In the genomic region with DNA sequence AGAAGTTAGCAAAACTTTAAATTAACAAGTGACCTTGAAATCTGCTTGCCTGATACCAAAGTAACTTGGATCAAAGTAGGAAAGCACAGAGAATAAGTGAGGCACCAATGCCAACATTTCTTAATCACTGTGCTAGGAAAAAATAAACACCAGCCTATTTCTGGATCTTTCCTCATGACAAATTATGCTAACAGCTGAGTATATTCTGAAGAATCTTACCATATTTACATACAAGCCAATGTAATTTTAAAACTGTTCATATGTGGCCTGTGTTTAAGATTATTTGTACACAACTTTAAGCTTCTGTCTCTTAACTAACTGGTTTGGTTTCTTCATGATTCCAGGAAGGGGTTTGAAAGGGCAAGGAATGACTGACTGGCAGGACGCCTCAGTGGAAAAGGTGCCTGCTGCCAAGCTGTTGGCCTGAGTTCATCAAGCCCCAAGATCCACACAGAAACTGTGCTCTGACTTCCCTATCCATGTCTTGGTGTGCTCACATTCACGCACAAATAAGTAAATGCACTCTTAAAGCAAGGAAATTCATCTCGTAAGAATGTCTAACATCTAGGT, we compare ENCODE assay signal across 8 mouse cellular contexts. TPM values are rescaled to one million over a fixed set of nuclear protein-coding genes. Genes with fewer than 3 reads are reported as not detected.
A peak's percentile ranks its signal among the peaks of the same experiment; 100 is the strongest.
DNase-seq lines count a peak whose midpoint lies in the region; ATAC-seq lines count a peak whose summit lies in the region.

No protein-coding gene starts in this region.

- peaks cover 26% of the 10 kb centered on the region for H3K4me1 ChIP-seq in forebrain, embryonic 10.5 days
- peaks cover 18% of the 10 kb centered on the region for H3K4me1 ChIP-seq in limb, embryonic 10.5 days
- H3K4me1 ChIP-seq in midbrain, embryonic 14.5 days (ENCODE audit: control insufficient read depth, insufficient read depth, low read length) = peaks cover 26% of the 10 kb centered on the region

- ATAC-seq in midbrain, embryonic 14.5 days (ENCODE audit: low FRiP score, low TSS enrichment) = no peak
- no peak for ATAC-seq in erythroid progenitor cell, adult 5-6 weeks (replicated peaks; ENCODE audit: low FRiP score, poor library complexity, severe bottlenecking)

- peak overlapping the region; percentile 67 for H3K4me2 ChIP-seq in midbrain, embryonic 14.5 days (ENCODE audit: low read length)

- 70% methylated on average over 3 of the region's 3 CpGs for WGBS in forebrain, embryonic 10.5 days
- WGBS in limb, embryonic 10.5 days = 75% methylated on average over 3 of the region's 3 CpGs
- 56% methylated on average over 3 of the region's 3 CpGs for WGBS in midbrain, embryonic 14.5 days

- H3K9ac ChIP-seq in midbrain, embryonic 14.5 days (replicated peaks; ENCODE audit: low read length) = no peak overlapping the region; the same call in 1 of the 2 replicates

- no peak overlapping the region for H3K27ac ChIP-seq in forebrain, embryonic 10.5 days
- no peak overlapping the region for H3K27ac ChIP-seq in limb, embryonic 10.5 days
- H3K27ac ChIP-seq in midbrain, embryonic 14.5 days (replicated peaks; ENCODE audit: low read depth, low read length) = no peak overlapping the region

- no peaks in the 10 kb centered on the region for H3K27me3 ChIP-seq in forebrain, embryonic 10.5 days (ENCODE audit: poor library complexity, severe bottlenecking)
- no peaks in the 10 kb centered on the region for H3K27me3 ChIP-seq in limb, embryonic 10.5 days (ENCODE audit: low read depth, poor library complexity, severe bottlenecking)
- H3K27me3 ChIP-seq in midbrain, embryonic 14.5 days (ENCODE audit: control insufficient read depth, insufficient read depth, low read length) = no peaks in the 10 kb centered on the region

- no peaks in the 10 kb centered on the region for H3K9me3 ChIP-seq in forebrain, embryonic 10.5 days
- no peaks in the 10 kb centered on the region for H3K9me3 ChIP-seq in limb, embryonic 10.5 days (replicated peaks)
- H3K9me3 ChIP-seq in midbrain, embryonic 14.5 days (ENCODE audit: control insufficient read depth, low read length) = no peaks in the 10 kb centered on the region

- H3K36me3 ChIP-seq in forebrain, embryonic 10.5 days (replicated peaks) = peaks cover 33% of the 10 kb centered on the region
- peaks cover 30% of the 10 kb centered on the region for H3K36me3 ChIP-seq in limb, embryonic 10.5 days
- peaks cover 20% of the 10 kb centered on the region for H3K36me3 ChIP-seq in midbrain, embryonic 14.5 days (ENCODE audit: control insufficient read depth, insufficient read depth, low read length)

- peak overlapping the region; percentile 97 for H3K4me3 ChIP-seq in forebrain, embryonic 10.5 days
- H3K4me3 ChIP-seq in limb, embryonic 10.5 days = peak overlapping the region; percentile 77
- H3K4me3 ChIP-seq in midbrain, embryonic 14.5 days (replicated peaks; ENCODE audit: low read depth, low read length) = 0 out of 2 replicates have a peak overlapping the region, but pooled peaks have one; percentile 100

- DNase-seq in 3134 (ENCODE audit: extremely low read depth, insufficient read length, low spot score) (peak; percentile 29), NIH3T3 (ENCODE audit: low read depth) (peak; percentile 66)
- DNase-seq in forebrain, embryonic 10.5 days (ENCODE audit: extremely low spot score, low spot score) = no peak
- DNase-seq in heart, postnatal 4 days = peak; percentile 50
- no peak for DNase-seq in limb, embryonic 10.5 days (ENCODE audit: low spot score)
- no peak for DNase-seq in midbrain, embryonic 14.5 days
- no peak for DNase-seq in left cerebral cortex, postnatal 10 days (ENCODE audit: extremely low spot score in 1 of 2, low spot score in 2 of 2)

- intact Hi-C loops in left cerebral cortex, postnatal 10 days (cut with DNase I) = no loop called here

RNA-seq across cellular contexts. Expression of a gene that starts 20.8 kb away (rescaled TPM):
- polyA plus RNA-seq in forebrain, embryonic 10.5 days (2016; fragmentation: Nextera tagmentation; extraction: Ambion mirVana) = not detected in 2 replicates
- 10 to 100 TPM; 23.4 to 23.6 TPM for total RNA-seq in heart, postnatal 4 days (2021)
- not detected in 2 replicates for polyA plus RNA-seq in limb, embryonic 10.5 days (2016; fragmentation: Nextera tagmentation; extraction: Ambion mirVana)
- not detected in 2 replicates for polyA plus RNA-seq in midbrain, embryonic 14.5 days (2014; fragmentation: Nextera tagmentation; extraction: Ambion mirVana)
- 1 to 10 TPM in 1 of 2 experiments, under 1 TPM in 1; 0.92 to 1.7 TPM for total RNA-seq in left cerebral cortex, postnatal 10 days (2021)
- not detected in 2 replicates for total RNA-seq in erythroid progenitor cell, adult 5-6 weeks (2015; ENCODE audit: low replicate concordance)
- not detected in 2 replicates for total RNA-seq in erythroid progenitor cell, adult 5-6 weeks (2017; ENCODE audit: low replicate concordance)

RNA-seq across cellular contexts. Expression of a gene that starts 28.2 kb away (rescaled TPM):
- 124 and 138 TPM in 2 replicates for polyA plus RNA-seq in forebrain, embryonic 10.5 days (2016; fragmentation: Nextera tagmentation; extraction: Ambion mirVana)
- total RNA-seq in heart, postnatal 4 days (2021) = 100 to 1,000 TPM; 172 to 203 TPM
- polyA plus RNA-seq in limb, embryonic 10.5 days (2016; fragmentation: Nextera tagmentation; extraction: Ambion mirVana) = 117 and 124 TPM in 2 replicates
- 186 and 201 TPM in 2 replicates for polyA plus RNA-seq in midbrain, embryonic 14.5 days (2014; fragmentation: Nextera tagmentation; extraction: Ambion mirVana)
- total RNA-seq in left cerebral cortex, postnatal 10 days (2021) = 100 to 1,000 TPM in 1 of 2 experiments, 10 to 100 TPM in 1; 89.8 to 108 TPM
- total RNA-seq in erythroid progenitor cell, adult 5-6 weeks (2015; ENCODE audit: low replicate concordance) = 55.5 and 158 TPM in 2 replicates
- 32.8 and 46.0 TPM in 2 replicates for total RNA-seq in erythroid progenitor cell, adult 5-6 weeks (2017; ENCODE audit: low replicate concordance)

Comparison
In these comparisons a context has a peak if more than half of its experiments do, and no peak if none do; other contexts are left out.
1. DNase-seq: peak in 3134 (single experiment), NIH3T3 (single experiment) and heart, postnatal 4 days (single experiment); none in forebrain, embryonic 10.5 days (single experiment), limb, embryonic 10.5 days (single experiment), midbrain, embryonic 14.5 days (single experiment) and left cerebral cortex, postnatal 10 days (0 of 2).
2. RNA of a gene that starts 20.8 kb away (total RNA-seq): 23.4 to 23.6 TPM in heart, postnatal 4 days; 0.92 to 1.7 TPM in left cerebral cortex, postnatal 10 days and not detected in erythroid progenitor cell, adult 5-6 weeks; every median in the first group is over 4 times any median in the second.
3. Peak in every context shown above with its lines, with median percentiles within 50 percentile points of each other: H3K4me3 ChIP-seq.